Mouse (Mus musculus): ENCODE data around the gene Tceal9. TPM values are rescaled to one million over a fixed set of nuclear protein-coding genes. Genes with fewer than 3 reads are reported as not detected.
A peak's percentile ranks its signal among the peaks of the same experiment; 100 is the strongest.
"Not testable (repeated sequence)": the region's sequence is repeated elsewhere in the genome, so short reads cannot be mapped to it uniquely, and the experiment has no call there.

Tceal9 gene
- polyA plus RNA-seq, 1 experiment from 2014 or later, result 338 TPM

GRCm38 (mm10) chrX:136238118-136238517 is 6.8 kb upstream of the Tceal9 start:
- Histone ChIP-seq H3K9me3 (no peaks in the 10 kb centered on the region), H3K9ac (no peak overlapping the region), H3K4me1 (no peaks in the 10 kb centered on the region), H3K4me2 (replicated peaks) (no peak overlapping the region), H3K27me3 (replicated peaks) (no peaks in the 10 kb centered on the region), H3K36me3 (no peaks in the 10 kb centered on the region), H3K27ac (no peak overlapping the region), H3K4me3 (no peak overlapping the region)
- no peak for ATAC-seq (ENCODE audit: low FRiP score, low read depth)
- WGBS, result 37% methylated on average over 3 of the region's 3 CpGs

GRCm38 (mm10) chrX:136243181-136243580 is 1.7 kb upstream of the Tceal9 start:
- no peak overlapping the region for H3K27ac ChIP-seq
- no peaks in the 10 kb centered on the region; the same call in 1 of the 2 replicates for H3K36me3 ChIP-seq
- no peaks in the 10 kb centered on the region for H3K27me3 ChIP-seq (replicated peaks)
- H3K9me3 ChIP-seq, result no peaks in the 10 kb centered on the region
- H3K9ac ChIP-seq, result no peak overlapping the region
- no peak overlapping the region for H3K4me2 ChIP-seq (replicated peaks)
- H3K4me1 ChIP-seq, result no peaks in the 10 kb centered on the region; the same call in 1 of the 2 replicates
- WGBS, result 90% methylated on average over 2 of the region's 2 CpGs
- ATAC-seq (ENCODE audit: low FRiP score, low read depth), result no peak
- H3K4me3 ChIP-seq, result no peak overlapping the region

- Histone ChIP-seq H3K4me3 (peak overlapping the region; percentile 55), H3K4me2 (replicated peaks) (peak overlapping the region; percentile 56), H3K4me1 (no peaks in the 10 kb centered on the region; the same call in 1 of the 2 replicates), H3K36me3 (no peaks in the 10 kb centered on the region; the same call in 1 of the 2 replicates), H3K27ac (0 out of 2 replicates have a peak overlapping the region, but pooled peaks have one; percentile 12), H3K27me3 (replicated peaks) (no peaks in the 10 kb centered on the region), H3K9me3 (no peaks in the 10 kb centered on the region), H3K9ac (peak overlapping the region; percentile 60)
- WGBS, result 26% methylated on average over 14 of the region's 15 CpGs
- ATAC-seq (ENCODE audit: low FRiP score, low read depth), result peak; percentile 79
These were observed 717 bp downstream of the Tceal9 start for GRCm38 (mm10) chrX:136245521-136246071.

- 82% methylated on average over 6 of the region's 6 CpGs for WGBS
- no peak overlapping the region for H3K27ac ChIP-seq
- no peak overlapping the region for H3K9ac ChIP-seq
- no peaks in the 10 kb centered on the region for H3K9me3 ChIP-seq
- no peak for ATAC-seq (ENCODE audit: low FRiP score, low read depth)
- no peak overlapping the region for H3K4me3 ChIP-seq
- no peak overlapping the region for H3K4me2 ChIP-seq (replicated peaks)
- H3K4me1 ChIP-seq, result no peaks in the 10 kb centered on the region; the same call in 1 of the 2 replicates
- H3K27me3 ChIP-seq (replicated peaks), result no peaks in the 10 kb centered on the region
- no peaks in the 10 kb centered on the region; the same call in 1 of the 2 replicates for H3K36me3 ChIP-seq
These were observed 3.9 kb downstream of the Tceal9 start for GRCm38 (mm10) chrX:136248811-136249210.

- WGBS, result 84% methylated on average over 7 of the region's 7 CpGs
- Histone ChIP-seq H3K9ac (no peak overlapping the region), H3K27me3 (replicated peaks) (no peaks in the 10 kb centered on the region), H3K4me3 (no peak overlapping the region), H3K27ac (no peak overlapping the region), H3K9me3 (no peaks in the 10 kb centered on the region), H3K4me2 (replicated peaks) (no peak overlapping the region), H3K4me1 (no peaks in the 10 kb centered on the region; the same call in 1 of the 2 replicates), H3K36me3 (no peaks in the 10 kb centered on the region; the same call in 1 of the 2 replicates)
- ATAC-seq (ENCODE audit: low FRiP score, low read depth), result no peak
These were observed 4.8 kb downstream of the Tceal9 start for GRCm38 (mm10) chrX:136249671-136250070.

GRCm38 (mm10) chrX:136252023-136252729 is 7.3 kb downstream of the Tceal9 start:
- Histone ChIP-seq H3K27me3 (replicated peaks) (no peaks in the 10 kb centered on the region), H3K4me1 (no peaks in the 10 kb centered on the region), H3K4me2 (replicated peaks) (no peak overlapping the region), H3K36me3 (no peaks in the 10 kb centered on the region; the same call in 1 of the 2 replicates), H3K27ac (no peak overlapping the region), H3K4me3 (no peak overlapping the region), H3K9ac (no peak overlapping the region), H3K9me3 (no peaks in the 10 kb centered on the region)
- no peak for ATAC-seq (ENCODE audit: low FRiP score, low read depth)
- WGBS, result 63% methylated on average over 6 of the region's 6 CpGs

GRCm38 (mm10) chrX:136267720-136268119 is 22.8 kb downstream of the Tceal9 start:
- no peak overlapping the region for H3K9ac ChIP-seq
- no peak for ATAC-seq (ENCODE audit: low FRiP score, low read depth)
- 65% methylated on average over 5 of the region's 5 CpGs for WGBS
- H3K4me1 ChIP-seq, result no peaks in the 10 kb centered on the region
- H3K36me3 ChIP-seq, result no peaks in the 10 kb centered on the region
- no peaks in the 10 kb centered on the region for H3K9me3 ChIP-seq
- H3K4me2 ChIP-seq (replicated peaks), result no peak overlapping the region
- no peaks in the 10 kb centered on the region for H3K27me3 ChIP-seq (replicated peaks)
- H3K27ac ChIP-seq, result no peak overlapping the region
- no peak overlapping the region for H3K4me3 ChIP-seq

- no peak for ATAC-seq (ENCODE audit: low FRiP score, low read depth)
These were observed 23.3 kb downstream of the Tceal9 start for GRCm38 (mm10) chrX:136268173-136268572.

GRCm38 (mm10) chrX:136269743-136270392 is 25.0 kb downstream of the Tceal9 start, which contains the start of gene Bex3:
TSS of gene Bex3 (plus strand) at chrX:136270253.
- 61% methylated on average over 6 of the region's 30 CpGs for WGBS
- H3K4me3 ChIP-seq, result peak within 1 kb of the TSS; percentile 44
- H3K9ac ChIP-seq, result peak within 1 kb of the TSS; percentile 61
- peak; percentile 97 for ATAC-seq (ENCODE audit: low FRiP score, low read depth)
- H3K4me1 ChIP-seq; H3K27me3 ChIP-seq (replicated peaks); H3K27ac ChIP-seq; H3K36me3 ChIP-seq; H3K9me3 ChIP-seq: not testable (repeated sequence)
- peak within 1 kb of the TSS; percentile 56 for H3K4me2 ChIP-seq (replicated peaks)

More at GRCm38 (mm10) chrX:136268173-136268572, 23.3 kb downstream of the Tceal9 start:
- H3K27me3 ChIP-seq (replicated peaks), result no peaks in the 10 kb centered on the region
- no peak overlapping the region for H3K27ac ChIP-seq
- WGBS, result 58% methylated on average over 4 of the region's 4 CpGs
- H3K4me2 ChIP-seq (replicated peaks), result no peak overlapping the region
- H3K9me3 ChIP-seq, result no peaks in the 10 kb centered on the region
- H3K36me3 ChIP-seq, result no peaks in the 10 kb centered on the region
- no peaks in the 10 kb centered on the region for H3K4me1 ChIP-seq
- no peak overlapping the region for H3K9ac ChIP-seq
- H3K4me3 ChIP-seq, result no peak overlapping the region

- H3K36me3 ChIP-seq; H3K27ac ChIP-seq; H3K4me1 ChIP-seq; H3K9me3 ChIP-seq; H3K27me3 ChIP-seq (replicated peaks): not testable (repeated sequence)
- peak; percentile 83 for ATAC-seq (ENCODE audit: low FRiP score, low read depth)
- 19% methylated on average over 16 of the region's 60 CpGs for WGBS
- H3K4me3 ChIP-seq, result peak overlapping the region; percentile 44
- peak overlapping the region; percentile 56 for H3K4me2 ChIP-seq (replicated peaks)
- H3K9ac ChIP-seq, result peak overlapping the region; percentile 61
These were observed 25.7 kb downstream of the Tceal9 start for GRCm38 (mm10) chrX:136270393-136271111.

- Histone ChIP-seq H3K9ac (no peak overlapping the region), H3K9me3 (no peaks in the 10 kb centered on the region), H3K4me2 (replicated peaks) (no peak overlapping the region), H3K4me3 (no peak overlapping the region), H3K36me3 (no peaks in the 10 kb centered on the region), H3K27me3 (replicated peaks) (no peaks in the 10 kb centered on the region), H3K4me1 (no peaks in the 10 kb centered on the region), H3K27ac (no peak overlapping the region)
- no peak for ATAC-seq (ENCODE audit: low FRiP score, low read depth)
- WGBS, result 22% methylated on average over 3 of the region's 3 CpGs
These were observed 29.7 kb downstream of the Tceal9 start for GRCm38 (mm10) chrX:136274542-136274941.

- Histone ChIP-seq H3K9me3 (no peaks in the 10 kb centered on the region), H3K36me3 (no peaks in the 10 kb centered on the region), H3K4me2 (replicated peaks) (no peak overlapping the region), H3K4me3 (no peak overlapping the region), H3K27me3 (replicated peaks) (no peaks in the 10 kb centered on the region), H3K4me1 (no peaks in the 10 kb centered on the region), H3K9ac (no peak overlapping the region), H3K27ac (no peak overlapping the region)
- 37% methylated on average over 3 of the region's 3 CpGs for WGBS
- ATAC-seq (ENCODE audit: low FRiP score, low read depth), result no peak
These were observed 30.5 kb downstream of the Tceal9 start for GRCm38 (mm10) chrX:136275386-136275785.

Data from neural tube, embryonic 12.5 days (tissue).